Mouse (Mus musculus) left cerebral cortex, adult 2 months (tissue): ENCODE results near the gene Hoxa7. TPM values are rescaled to one million over a fixed set of nuclear protein-coding genes. Genes with fewer than 3 reads are reported as not detected.
A peak's percentile ranks its signal among the peaks of the same experiment; 100 is the strongest.

ENCODE experiments used
- DNase-seq, 2 experiments: peaks; one replicate each; pipeline ENCODE4 v3.0.0; 2021 to 2022; ENCODE audit warnings: low spot score in 2 of 2, mixed read lengths in 1 of 2; ENCODE audit errors: extremely low spot score in 1 of 2
- H3K27ac ChIP-seq: fragments of 200-600 bp; 2 replicates; pipeline ENCODE4 v1.8.1; 2022
- H3K4me3 ChIP-seq: fragments of 200-600 bp; 2 replicates; pipeline ENCODE4 v1.8.1; 2022
- CTCF ChIP-seq: fragments of 200-600 bp; IDR thresholded peaks from 2 replicates; pipeline ENCODE4 v1.8.1; 2022; ENCODE audit warnings: antibody characterized with exemption, mild to moderate bottlenecking, moderate library complexity
- intact Hi-C: fragments of 180-260 bp; cut with DNase I; formaldehyde crosslinking; loops from one replicate; pipeline ENCODE4 v1.15.1; 2025
- total RNA-seq, 2 experiments: library from RNA; stranded (reverse); gene quantifications; 2 replicates each; pipeline ENCODE4 v1.2.3; 2021

Hoxa7 gene
- total RNA-seq, 2 experiments from 2014 or later: not detected

- no peak for TF ChIP-seq CTCF
- intact Hi-C loops: no loop called here
- Histone ChIP-seq H3K27ac (no peak overlapping the region), H3K4me3 (no peak overlapping the region)
- DNase-seq: no peak
Measured at GRCm38 (mm10) chr6:52209685-52210046, 12.0 kb downstream of the Hoxa7 start.

GRCm38 (mm10) chr6:52208868-52209684, 12.6 kb downstream of the Hoxa7 start:
- DNase-seq: no peak
- TF ChIP-seq CTCF: no peak
- H3K27ac ChIP-seq: no peak overlapping the region
- H3K4me3 ChIP-seq: no peak overlapping the region
- intact Hi-C loops: no loop called here

- Histone ChIP-seq H3K4me3 (no peak within 1 kb of the TSS), H3K27ac (no peak within 1 kb of the TSS)
- intact Hi-C loops: no loop called here
- TF ChIP-seq CTCF: no peak
- DNase-seq: no peak
Measured at GRCm38 (mm10) chr6:52208072-52208867, 13.4 kb downstream of the Hoxa7 start, which contains the start of gene Hoxa6. TSS of gene Hoxa6 (minus strand) at chr6:52208722.

GRCm38 (mm10) chr6:52207684-52207976, 14.0 kb downstream of the Hoxa7 start:
- no peak overlapping the region for H3K27ac ChIP-seq
- no peak for DNase-seq
- intact Hi-C loops: no loop called here
- no peak for TF ChIP-seq CTCF
- no peak overlapping the region for H3K4me3 ChIP-seq

- Histone ChIP-seq H3K27ac (no peak overlapping the region), H3K4me3 (no peak overlapping the region)
- intact Hi-C loops: no loop called here
- no peak for DNase-seq
- TF ChIP-seq CTCF: no peak
Measured at GRCm38 (mm10) chr6:52206882-52207683, 14.6 kb downstream of the Hoxa7 start.

GRCm38 (mm10) chr6:52205638-52206621, 15.7 kb downstream of the Hoxa7 start:
- no peak for DNase-seq
- TF ChIP-seq CTCF: no peak
- no peak overlapping the region for H3K27ac ChIP-seq
- intact Hi-C loops: no loop called here
- no peak overlapping the region for H3K4me3 ChIP-seq

GRCm38 (mm10) chr6:52205221-52205620, 16.4 kb downstream of the Hoxa7 start:
- intact Hi-C loops: no loop called here
- Histone ChIP-seq H3K4me3 (no peak overlapping the region), H3K27ac (no peak overlapping the region)
- TF ChIP-seq CTCF: no peak
- no peak for DNase-seq

- peak; percentile 45 for TF ChIP-seq CTCF
- DNase-seq: no peak
- intact Hi-C loops: no loop called here
- H3K4me3 ChIP-seq: no peak within 1 kb of the TSS
- H3K27ac ChIP-seq: no peak within 1 kb of the TSS
Measured at GRCm38 (mm10) chr6:52204050-52204752, 17.5 kb downstream of the Hoxa7 start, which contains the start of gene Hoxa5. TSS of gene Hoxa5 (minus strand) at chr6:52204587.

GRCm38 (mm10) chr6:52203371-52204049, 18.1 kb downstream of the Hoxa7 start:
- H3K27ac ChIP-seq: no peak overlapping the region

GRCm38 (mm10) chr6:52203121-52203370, 18.6 kb downstream of the Hoxa7 start:
- intact Hi-C loops: no loop called here
- no peak for DNase-seq
- Histone ChIP-seq H3K4me3 (no peak overlapping the region), H3K27ac (no peak overlapping the region)
- TF ChIP-seq CTCF: no peak

More at GRCm38 (mm10) chr6:52203371-52204049, 18.1 kb downstream of the Hoxa7 start:
- no peak for DNase-seq
- intact Hi-C loops: no loop called here
- H3K4me3 ChIP-seq: no peak overlapping the region
- TF ChIP-seq CTCF: no peak
